Comparison of ENCODE assay signal across 10 mouse cellular contexts in the genomic region with DNA sequence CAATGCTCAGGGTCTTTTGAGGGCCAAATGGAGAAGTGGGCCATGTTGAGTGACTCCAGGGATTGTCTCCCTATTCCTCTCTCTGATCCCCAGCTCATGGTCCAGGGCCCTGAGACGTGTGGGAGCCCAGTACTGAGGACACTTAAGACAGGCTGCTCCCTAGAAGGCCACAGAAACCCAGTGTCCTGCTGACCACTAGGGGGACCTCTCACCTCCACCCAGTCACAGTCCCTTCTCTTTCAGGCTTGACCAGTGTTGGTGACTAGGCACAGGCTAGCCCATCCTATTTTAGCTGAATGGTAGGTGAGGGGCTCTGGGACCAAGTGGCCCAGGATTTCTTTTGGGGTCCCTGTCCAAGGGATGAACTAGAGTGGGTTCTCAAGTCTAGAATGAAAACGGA. TPM values are rescaled to one million over a fixed set of nuclear protein-coding genes. Genes with fewer than 3 reads are reported as not detected.
DNase-seq lines count a peak whose midpoint lies in the region; ATAC-seq and TF ChIP-seq lines count a peak whose summit lies in the region.
"Had no signal": no experiment of that assay in that cellular context is flagged by ENCODE, and none has a peak within 500 bp of the region (broad histone marks: within the 10 kb centered on the region; RNA-seq: fewer than 3 reads in every experiment).

No protein-coding gene starts in this region.

- TF ChIP-seq CTCF in liver, adult 2 months (IDR thresholded peaks at IDR 0.05; ENCODE audit: low read depth, low read length), result peak; percentile 66
- TF ChIP-seq CTCF in bone marrow, adult 2 months (IDR thresholded peaks at IDR 0.05; ENCODE audit: control insufficient read depth, insufficient read depth, low read length), result peak; percentile 64

- H3K9ac ChIP-seq in liver, adult 2 months (ENCODE audit: low read depth, low read length), result no peak overlapping the region
- H3K9ac ChIP-seq in hindbrain, embryonic 12.5 days, result no peak overlapping the region
- H3K9ac ChIP-seq in limb, embryonic 15.5 days, result no peak overlapping the region

- no peak overlapping the region for H3K4me2 ChIP-seq in hindbrain, embryonic 12.5 days (replicated peaks)
- H3K4me2 ChIP-seq in limb, embryonic 15.5 days, result no peak overlapping the region

- H3K27ac ChIP-seq in liver, adult 2 months (replicated peaks; ENCODE audit: insufficient read depth, low read depth, low read length), result peak overlapping the region; percentile 66
- no peak overlapping the region for H3K27ac ChIP-seq in bone marrow, adult 2 months (ENCODE audit: control insufficient read depth, insufficient read depth, low read depth, low read length, poor library complexity)
- H3K27ac ChIP-seq in hindbrain, embryonic 12.5 days, result peak overlapping the region; percentile 95
- H3K27ac ChIP-seq in limb, embryonic 15.5 days, result peak overlapping the region; percentile 94; the same call in 1 of the 2 replicates

- H3K4me1 ChIP-seq in liver, adult 2 months (ENCODE audit: control insufficient read depth, insufficient read depth, low read length), result peaks cover 14% of the 10 kb centered on the region
- H3K4me1 ChIP-seq in bone marrow, adult 2 months (ENCODE audit: control insufficient read depth, insufficient read depth, low read length), result peaks cover 7% of the 10 kb centered on the region; the same call in 1 of the 2 replicates
- peaks cover 45% of the 10 kb centered on the region for H3K4me1 ChIP-seq in hindbrain, embryonic 12.5 days
- H3K4me1 ChIP-seq in limb, embryonic 15.5 days, result peaks cover 46% of the 10 kb centered on the region

- no peak for DNase-seq in liver, adult 2 months (ENCODE audit: extremely low read depth, low read depth, low spot score)
- no peak for DNase-seq in liver
- no peak for DNase-seq in adrenal gland, adult 2 months
- no peak for DNase-seq in layer of hippocampus, adult 9-10 months (ENCODE audit: low spot score)
- DNase-seq: layer of hippocampus, postnatal 36 days had no signal

- ATAC-seq in hindbrain, embryonic 12.5 days (ENCODE audit: low FRiP score), result no peak
- no peak for ATAC-seq in limb, embryonic 15.5 days (ENCODE audit: insufficient number of reproducible peaks, low FRiP score, low TSS enrichment, low read depth)
- ATAC-seq in cerebellum, adult (ENCODE audit: insufficient number of reproducible peaks, low FRiP score, low TSS enrichment), result no peak

- no peak for TF ChIP-seq POLR2A in liver, adult 2 months (IDR thresholded peaks at IDR 0.05; ENCODE audit: extremely low read depth, insufficient read depth, low read length)
- TF ChIP-seq POLR2A in bone marrow, adult 2 months (IDR thresholded peaks at IDR 0.05; ENCODE audit: borderline replicate concordance, control insufficient read depth, low read depth, low read length), result no peak

- no peak overlapping the region for H3K4me3 ChIP-seq in liver, adult 2 months (ENCODE audit: insufficient read depth, low read depth, low read length)
- no peak overlapping the region for H3K4me3 ChIP-seq in bone marrow, adult 2 months (replicated peaks; ENCODE audit: control insufficient read depth, low read depth, low read length)
- H3K4me3 ChIP-seq in hindbrain, embryonic 12.5 days, result no peak overlapping the region
- no peak overlapping the region for H3K4me3 ChIP-seq in limb, embryonic 15.5 days

- H3K36me3 ChIP-seq in liver, adult 2 months (ENCODE audit: control insufficient read depth, insufficient read depth, low read length), result no peaks in the 10 kb centered on the region
- H3K36me3 ChIP-seq in hindbrain, embryonic 12.5 days, result no peaks in the 10 kb centered on the region
- H3K36me3 ChIP-seq in limb, embryonic 15.5 days, result no peaks in the 10 kb centered on the region

- no peaks in the 10 kb centered on the region for H3K9me3 ChIP-seq in hindbrain, embryonic 12.5 days (replicated peaks)
- H3K9me3 ChIP-seq in limb, embryonic 15.5 days, result no peaks in the 10 kb centered on the region

- H3K27me3 ChIP-seq in liver, adult 2 months (ENCODE audit: control insufficient read depth, insufficient read depth, low read length), result no peaks in the 10 kb centered on the region
- no peaks in the 10 kb centered on the region; the same call in 1 of the 2 replicates for H3K27me3 ChIP-seq in hindbrain, embryonic 12.5 days
- H3K27me3 ChIP-seq in limb, embryonic 15.5 days, result peaks cover 4% of the 10 kb centered on the region; the same call in 1 of the 2 replicates

- H3K79me2 ChIP-seq in liver, adult 2 months (ENCODE audit: control insufficient read depth, insufficient read depth, low read length), result no peaks in the 10 kb centered on the region

- 55% methylated on average over 2 of the region's 2 CpGs for WGBS in liver, adult 2 months
- WGBS in bone marrow, adult 2 months, result 58% methylated on average over 2 of the region's 2 CpGs
- WGBS in hindbrain, embryonic 12.5 days, result 51% methylated on average over 2 of the region's 2 CpGs
- whole genome bisulfite sequencing in limb, embryonic 15.5 days, result 48% methylated on average over 2 of the region's 2 CpGs

RNA-seq across cellular contexts. Expression of gene Pck1, which starts 17.9 kb away (rescaled TPM):
- total RNA-seq in liver, adult 2 months (2014; rRNA removed), result 2,468 and 2,488 TPM in 2 replicates
- polyA plus RNA-seq in liver, adult 2 months (2012; rRNA removed), result 240 and 585 TPM in 2 replicates
- polyA plus RNA-seq in bone marrow, adult 2 months (2011; ENCODE audit: insufficient read depth, insufficient read length, low replicate concordance, missing spikeins), result 4.9 and 16.4 TPM in 2 replicates
- polyA plus RNA-seq in hindbrain, embryonic 12.5 days (2016; fragmentation: Nextera tagmentation; extraction: Ambion mirVana), result not detected in 2 replicates
- polyA plus RNA-seq in limb, embryonic 15.5 days (2015; fragmentation: Nextera tagmentation; extraction: Ambion mirVana), result 0.09 and 0.15 TPM in 2 replicates
- 1,000 to 10,000 TPM in 1 of 2 experiments, 100 to 1,000 TPM in 1; 919 to 1,359 TPM for total RNA-seq in adrenal gland, adult 2 months (2021)
- 84.6 and 134 TPM in 2 replicates for polyA plus RNA-seq in adrenal gland, adult 2 months (2012; rRNA removed)
- total RNA-seq: common myeloid progenitor, adult 5-6 weeks; layer of hippocampus, postnatal 36 days had no signal

RNA-seq across cellular contexts. Expression of gene Zbp1, which starts 48.0 kb away (rescaled TPM):
- 8.1 and 10.8 TPM in 2 replicates for total RNA-seq in liver, adult 2 months (2014; rRNA removed)
- 9.2 and 13.2 TPM in 2 replicates for polyA plus RNA-seq in liver, adult 2 months (2012; rRNA removed)
- polyA plus RNA-seq in bone marrow, adult 2 months (2011; ENCODE audit: insufficient read depth, insufficient read length, low replicate concordance, missing spikeins), result 8.1 and 9.1 TPM in 2 replicates
- 0.28 TPM in 1 of 2 replicates, not detected in the other for polyA plus RNA-seq in hindbrain, embryonic 12.5 days (2016; fragmentation: Nextera tagmentation; extraction: Ambion mirVana)
- polyA plus RNA-seq in limb, embryonic 15.5 days (2015; fragmentation: Nextera tagmentation; extraction: Ambion mirVana), result 0.64 and 0.88 TPM in 2 replicates
- total RNA-seq in adrenal gland, adult 2 months (2021), result 1 to 10 TPM; 2.7 to 9.0 TPM
- polyA plus RNA-seq in adrenal gland, adult 2 months (2012; rRNA removed), result 3.3 and 3.8 TPM in 2 replicates

RNA-seq across cellular contexts. Expression of gene Ctcfl, which starts 51.4 kb away (rescaled TPM):
- 0.27 and 0.46 TPM in 2 replicates for total RNA-seq in liver, adult 2 months (2014; rRNA removed)
- polyA plus RNA-seq in liver, adult 2 months (2012; rRNA removed), result 0.10 and 0.20 TPM in 2 replicates
- polyA plus RNA-seq in bone marrow, adult 2 months (2011; ENCODE audit: insufficient read depth, insufficient read length, low replicate concordance, missing spikeins), result not detected in 2 replicates
- polyA plus RNA-seq in hindbrain, embryonic 12.5 days (2016; fragmentation: Nextera tagmentation; extraction: Ambion mirVana), result 0.14 TPM in 2 replicates
- 0.05 and 0.09 TPM in 2 replicates for polyA plus RNA-seq in limb, embryonic 15.5 days (2015; fragmentation: Nextera tagmentation; extraction: Ambion mirVana)
- under 1 TPM; 0.10 to 0.12 TPM for total RNA-seq in adrenal gland, adult 2 months (2021)
- polyA plus RNA-seq in adrenal gland, adult 2 months (2012; rRNA removed), result not detected in 2 replicates
- total RNA-seq: common myeloid progenitor, adult 5-6 weeks; layer of hippocampus, postnatal 36 days had no signal
